Mouse (Mus musculus): ENCODE measurements around the gene Fggy. TPM values are rescaled to one million over a fixed set of nuclear protein-coding genes. Genes with fewer than 3 reads are reported as not detected.

Fggy gene
- total RNA-seq, 4 experiments from 2014 or later = 13.7 to 19.1 (median 17.5) TPM

- DNase-seq (ENCODE audit: low spot score in 2 of 2) = peak in 1 of 2 experiments; percentile 21
These were observed 31.5 kb downstream of the Fggy start for GRCm38 (mm10) chr4:95588722-95589283.

- no peak for DNase-seq (ENCODE audit: low spot score in 2 of 2)
These were observed 33.6 kb downstream of the Fggy start for GRCm38 (mm10) chr4:95590878-95591277.

- no peak for DNase-seq (ENCODE audit: low spot score in 2 of 2)
These were observed 39.9 kb downstream of the Fggy start for GRCm38 (mm10) chr4:95597208-95597607.

GRCm38 (mm10) chr4:95601776-95602175 lies 44.5 kb downstream of the Fggy start:
- no peak for DNase-seq (ENCODE audit: low spot score in 2 of 2)

- no peak for DNase-seq (ENCODE audit: low spot score in 2 of 2)
These were observed 45.9 kb downstream of the Fggy start for GRCm38 (mm10) chr4:95603254-95603653.

- DNase-seq (ENCODE audit: low spot score in 2 of 2) = no peak
These were observed 53.4 kb downstream of the Fggy start for GRCm38 (mm10) chr4:95610663-95611062.

GRCm38 (mm10) chr4:95611390-95611789 lies 54.1 kb downstream of the Fggy start:
- DNase-seq (ENCODE audit: low spot score in 2 of 2) = no peak

- no peak for DNase-seq (ENCODE audit: low spot score in 2 of 2)
These were observed 63.7 kb downstream of the Fggy start for GRCm38 (mm10) chr4:95621046-95621445.

- DNase-seq (ENCODE audit: low spot score in 2 of 2) = no peak
These were observed 67.4 kb downstream of the Fggy start for GRCm38 (mm10) chr4:95624696-95625095.

GRCm38 (mm10) chr4:95625651-95626050 lies 68.3 kb downstream of the Fggy start:
- no peak for DNase-seq (ENCODE audit: low spot score in 2 of 2)

GRCm38 (mm10) chr4:95626186-95626585 lies 68.9 kb downstream of the Fggy start:
- no peak for DNase-seq (ENCODE audit: low spot score in 2 of 2)

- no peak for DNase-seq (ENCODE audit: low spot score in 2 of 2)
These were observed 77.6 kb downstream of the Fggy start for GRCm38 (mm10) chr4:95634903-95635302.

GRCm38 (mm10) chr4:95636937-95637749 lies 79.8 kb downstream of the Fggy start:
- DNase-seq (ENCODE audit: low spot score in 2 of 2) = peak; percentile 37 to 62

- DNase-seq (ENCODE audit: low spot score in 2 of 2) = no peak
These were observed 80.8 kb downstream of the Fggy start for GRCm38 (mm10) chr4:95638063-95638462.

- no peak for DNase-seq (ENCODE audit: low spot score in 2 of 2)
These were observed 83.5 kb downstream of the Fggy start for GRCm38 (mm10) chr4:95640831-95641230.

- no peak for DNase-seq (ENCODE audit: low spot score in 2 of 2)
These were observed 86.7 kb downstream of the Fggy start for GRCm38 (mm10) chr4:95644048-95644447.

GRCm38 (mm10) chr4:95648801-95649551 lies 91.7 kb downstream of the Fggy start:
- DNase-seq (ENCODE audit: low spot score in 2 of 2) = no peak

- DNase-seq (ENCODE audit: low spot score in 2 of 2) = no peak
These were observed 92.2 kb downstream of the Fggy start for GRCm38 (mm10) chr4:95649552-95649905.

GRCm38 (mm10) chr4:95649980-95650379 lies 92.7 kb downstream of the Fggy start:
- no peak for DNase-seq (ENCODE audit: low spot score in 2 of 2)

GRCm38 (mm10) chr4:95652044-95652443 lies 94.7 kb downstream of the Fggy start:
- no peak for DNase-seq (ENCODE audit: low spot score in 2 of 2)

GRCm38 (mm10) chr4:95653296-95653912 lies 96.1 kb downstream of the Fggy start:
- DNase-seq (ENCODE audit: low spot score in 2 of 2) = no peak

GRCm38 (mm10) chr4:95653913-95654301 lies 96.6 kb downstream of the Fggy start:
- DNase-seq (ENCODE audit: low spot score in 2 of 2) = no peak
